Mouse (Mus musculus) liver, embryonic 15.5 days (tissue): ENCODE measurements around the gene Cd160. TPM values are rescaled to one million over a fixed set of nuclear protein-coding genes. Genes with fewer than 3 reads are reported as not detected.

Source experiments
- ATAC-seq: fragments of 200-750 bp; cut with Nextera tagmentation; 2 replicates; pipeline ENCODE4 v1.8.0; 2017; ENCODE audit warnings: moderate number of reproducible peaks, mild to moderate bottlenecking, moderate library complexity; ENCODE audit not compliant: insufficient read depth
- H3K27ac ChIP-seq: fragments of 300-500 bp; sonication (generic); replicated peaks from 2 replicates; pipeline ENCODE4 v1.5.1; 2015; ENCODE audit warnings: mild to moderate bottlenecking, inconsistent platforms
- H3K27me3 ChIP-seq: fragments of 300-500 bp; sonication (generic); 2 replicates; pipeline ENCODE4 v1.6.1; 2015; ENCODE audit warnings: mild to moderate bottlenecking, inconsistent platforms
- H3K36me3 ChIP-seq: fragments of 300-500 bp; sonication (generic); replicated peaks from 2 replicates; pipeline ENCODE4 v1.6.1; 2015; ENCODE audit warnings: moderate library complexity, mild to moderate bottlenecking, inconsistent platforms
- H3K4me1 ChIP-seq: fragments of 300-500 bp; sonication (generic); replicated peaks from 2 replicates; pipeline ENCODE4 v1.6.1; 2015; ENCODE audit warnings: inconsistent platforms
- H3K4me2 ChIP-seq: fragments of 300-500 bp; sonication (generic); 2 replicates; pipeline ENCODE4 v1.6.1; 2015; ENCODE audit warnings: moderate library complexity, mild to moderate bottlenecking, inconsistent platforms
- H3K4me3 ChIP-seq: fragments of 300-500 bp; sonication (generic); replicated peaks from 2 replicates; pipeline ENCODE4 v1.5.1; 2015; ENCODE audit warnings: mild to moderate bottlenecking, inconsistent platforms
- H3K9ac ChIP-seq: fragments of 300-500 bp; sonication (generic); 2 replicates; pipeline ENCODE4 v1.6.1; 2015; ENCODE audit warnings: moderate library complexity, mild to moderate bottlenecking, inconsistent platforms
- H3K9me3 ChIP-seq: fragments of 300-500 bp; sonication (generic); replicated peaks from 2 replicates; pipeline ENCODE4 v1.6.1; 2016; ENCODE audit warnings: inconsistent platforms
- WGBS: fragments of 180-500 bp; shearing (Covaris S2); methylation state at CpG from one replicate; pipeline ENCODE4 v1.1.7; 2015; ENCODE audit warnings: mixed read lengths; ENCODE audit not compliant: insufficient replicate concordance; 5-methylcytosine and 5-hydroxymethylcytosine counted together
- polyA plus RNA-seq: library from polyadenylated mRNA; unstranded; fragments of >200 nt; fragmentation: Nextera tagmentation; extraction: Ambion mirVana; gene quantifications from 2 replicates; pipeline ENCODE4 v1.2.1, GENCODE M21; 2015

The Cd160 gene
- polyA plus RNA-seq, 1 experiment from 2014 or later: 0.30 TPM

GRCm38 (mm10) chr3:96808651-96809050, 20.5 kb downstream of the Cd160 start:
- Histone ChIP-seq H3K4me1 (peaks cover 6% of the 10 kb centered on the region; the same call in 1 of the 2 replicates), H3K4me3 (no peak overlapping the region), H3K9ac (no peak overlapping the region), H3K36me3 (no peaks in the 10 kb centered on the region), H3K9me3 (no peaks in the 10 kb centered on the region), H3K27me3 (no peaks in the 10 kb centered on the region), H3K4me2 (no peak overlapping the region), H3K27ac (no peak overlapping the region)
- ATAC-seq: no peak
- 66% methylated on average over 3 of the region's 3 CpGs for WGBS

- Histone ChIP-seq H3K9ac (no peak overlapping the region), H3K4me2 (no peak overlapping the region), H3K27ac (no peak overlapping the region), H3K27me3 (no peaks in the 10 kb centered on the region), H3K36me3 (no peaks in the 10 kb centered on the region), H3K4me3 (no peak overlapping the region), H3K4me1 (0 out of 2 replicates have a peak, but pooled peaks cover under 1% of the 10 kb centered on the region), H3K9me3 (no peaks in the 10 kb centered on the region)
- 56% methylated on average over 3 of the region's 3 CpGs for WGBS
- no peak for ATAC-seq
Measured at GRCm38 (mm10) chr3:96808136-96808535, 21.0 kb downstream of the Cd160 start.

- no peak overlapping the region for H3K4me2 ChIP-seq
- WGBS: 7% methylated on average over 1 of the region's 1 CpGs
- no peak overlapping the region for H3K9ac ChIP-seq
- H3K27ac ChIP-seq: no peak overlapping the region
- no peak overlapping the region for H3K4me3 ChIP-seq
- H3K27me3 ChIP-seq: no peaks in the 10 kb centered on the region
- H3K36me3 ChIP-seq: no peaks in the 10 kb centered on the region
- no peak for ATAC-seq
- no peaks in the 10 kb centered on the region for H3K9me3 ChIP-seq
- H3K4me1 ChIP-seq: 0 out of 2 replicates have a peak, but pooled peaks cover 4% of the 10 kb centered on the region
Measured at GRCm38 (mm10) chr3:96802214-96802613, 26.9 kb downstream of the Cd160 start.

- 68% methylated on average over 11 of the region's 11 CpGs for WGBS
- ATAC-seq: no peak
- H3K4me2 ChIP-seq: no peak overlapping the region
- no peak overlapping the region for H3K4me3 ChIP-seq
- H3K36me3 ChIP-seq: no peaks in the 10 kb centered on the region
- H3K9me3 ChIP-seq: no peaks in the 10 kb centered on the region
- H3K27me3 ChIP-seq: no peaks in the 10 kb centered on the region
- no peak overlapping the region for H3K27ac ChIP-seq
- no peak overlapping the region for H3K9ac ChIP-seq
- 0 out of 2 replicates have a peak, but pooled peaks cover 4% of the 10 kb centered on the region for H3K4me1 ChIP-seq
Measured at GRCm38 (mm10) chr3:96800254-96800653, 28.9 kb downstream of the Cd160 start.

GRCm38 (mm10) chr3:96788506-96788905, 40.6 kb downstream of the Cd160 start:
- no peak overlapping the region for H3K27ac ChIP-seq
- no peak overlapping the region for H3K4me2 ChIP-seq
- WGBS: 70% methylated on average over 8 of the region's 8 CpGs
- H3K9me3 ChIP-seq: no peaks in the 10 kb centered on the region
- H3K36me3 ChIP-seq: peaks cover 52% of the 10 kb centered on the region
- H3K4me1 ChIP-seq: no peaks in the 10 kb centered on the region
- ATAC-seq: no peak
- H3K9ac ChIP-seq: no peak overlapping the region
- H3K4me3 ChIP-seq: no peak overlapping the region
- H3K27me3 ChIP-seq: no peaks in the 10 kb centered on the region

- H3K4me3 ChIP-seq: no peak overlapping the region
- ATAC-seq: no peak; the same call in 1 of the 2 replicates
- no peaks in the 10 kb centered on the region for H3K4me1 ChIP-seq
- whole genome bisulfite sequencing: 45% methylated on average over 1 of the region's 1 CpGs
- H3K27ac ChIP-seq: no peak overlapping the region
- peaks cover 52% of the 10 kb centered on the region for H3K36me3 ChIP-seq
- H3K4me2 ChIP-seq: no peak overlapping the region
- no peak overlapping the region for H3K9ac ChIP-seq
- H3K9me3 ChIP-seq: no peaks in the 10 kb centered on the region
- no peaks in the 10 kb centered on the region for H3K27me3 ChIP-seq
Measured at GRCm38 (mm10) chr3:96787784-96788183, 41.4 kb downstream of the Cd160 start.

GRCm38 (mm10) chr3:96782236-96782635, 46.9 kb downstream of the Cd160 start:
- Histone ChIP-seq H3K4me3 (no peak overlapping the region), H3K9me3 (no peaks in the 10 kb centered on the region), H3K36me3 (peaks cover 18% of the 10 kb centered on the region; the same call in 1 of the 2 replicates), H3K27ac (no peak overlapping the region), H3K4me2 (no peak overlapping the region), H3K27me3 (no peaks in the 10 kb centered on the region), H3K4me1 (0 out of 2 replicates have a peak, but pooled peaks cover 3% of the 10 kb centered on the region), H3K9ac (no peak overlapping the region)
- ATAC-seq: no peak
- WGBS: 82% methylated on average over 8 of the region's 8 CpGs

- Histone ChIP-seq H3K36me3 (peaks cover 3% of the 10 kb centered on the region; the same call in 1 of the 2 replicates), H3K4me3 (no peak overlapping the region), H3K4me1 (peaks cover 12% of the 10 kb centered on the region; the same call in 1 of the 2 replicates), H3K27me3 (no peaks in the 10 kb centered on the region), H3K9ac (no peak overlapping the region), H3K9me3 (no peaks in the 10 kb centered on the region), H3K4me2 (no peak overlapping the region), H3K27ac (no peak overlapping the region)
- ATAC-seq: peak; percentile 58
- 49% methylated on average over 3 of the region's 3 CpGs for WGBS
Measured at GRCm38 (mm10) chr3:96777120-96777519, 52.0 kb downstream of the Cd160 start.

GRCm38 (mm10) chr3:96772949-96773348, 56.2 kb downstream of the Cd160 start:
- H3K4me3 ChIP-seq: no peak overlapping the region
- H3K4me2 ChIP-seq: no peak overlapping the region
- ATAC-seq: no peak
- 19% methylated on average over 1 of the region's 1 CpGs for WGBS
- H3K9me3 ChIP-seq: no peaks in the 10 kb centered on the region
- H3K27ac ChIP-seq: no peak overlapping the region
- H3K27me3 ChIP-seq: no peaks in the 10 kb centered on the region
- H3K4me1 ChIP-seq: peaks cover 15% of the 10 kb centered on the region; the same call in 1 of the 2 replicates
- no peak overlapping the region for H3K9ac ChIP-seq
- H3K36me3 ChIP-seq: peaks cover 3% of the 10 kb centered on the region; the same call in 1 of the 2 replicates

GRCm38 (mm10) chr3:96769971-96770370, 59.2 kb downstream of the Cd160 start:
- Histone ChIP-seq H3K27ac (no peak overlapping the region), H3K36me3 (no peaks in the 10 kb centered on the region), H3K4me2 (no peak overlapping the region), H3K9me3 (no peaks in the 10 kb centered on the region), H3K4me1 (peaks cover 15% of the 10 kb centered on the region; the same call in 1 of the 2 replicates), H3K27me3 (no peaks in the 10 kb centered on the region), H3K9ac (no peak overlapping the region), H3K4me3 (no peak overlapping the region)
- 51% methylated on average over 5 of the region's 5 CpGs for WGBS
- ATAC-seq: no peak

- no peaks in the 10 kb centered on the region for H3K27me3 ChIP-seq
- H3K27ac ChIP-seq: no peak overlapping the region
- H3K36me3 ChIP-seq: no peaks in the 10 kb centered on the region
- H3K4me2 ChIP-seq: peak overlapping the region; percentile 13; the same call in 1 of the 2 replicates
- no peaks in the 10 kb centered on the region for H3K9me3 ChIP-seq
- H3K4me3 ChIP-seq: no peak overlapping the region
- H3K4me1 ChIP-seq: 0 out of 2 replicates have a peak, but pooled peaks cover 12% of the 10 kb centered on the region
- ATAC-seq: no peak
- WGBS: 56% methylated on average over 1 of the region's 1 CpGs
- no peak overlapping the region for H3K9ac ChIP-seq
Measured at GRCm38 (mm10) chr3:96764528-96764927, 64.6 kb downstream of the Cd160 start.

GRCm38 (mm10) chr3:96759695-96760094, 69.5 kb downstream of the Cd160 start:
- Histone ChIP-seq H3K27me3 (no peaks in the 10 kb centered on the region), H3K27ac (no peak overlapping the region), H3K9me3 (no peaks in the 10 kb centered on the region), H3K9ac (no peak overlapping the region), H3K4me1 (0 out of 2 replicates have a peak, but pooled peaks cover 14% of the 10 kb centered on the region), H3K4me2 (no peak overlapping the region), H3K4me3 (no peak overlapping the region), H3K36me3 (0 out of 2 replicates have a peak, but pooled peaks cover 3% of the 10 kb centered on the region)
- no peak for ATAC-seq
- 47% methylated on average over 4 of the region's 4 CpGs for WGBS
